Mouse (Mus musculus) myocyte (in vitro differentiated cells): ENCODE results near the gene Klf4. TPM values are rescaled to one million over a fixed set of nuclear protein-coding genes. Genes with fewer than 3 reads are reported as not detected.

Experiments used
- H3K27me3 ChIP-seq: one replicate; pipeline ENCODE4 v1.6.1; 2011; ENCODE audit not compliant: control insufficient read depth, insufficient read depth, insufficient read length
- H3K36me3 ChIP-seq: one replicate; pipeline ENCODE4 v1.6.1; 2011; ENCODE audit not compliant: control insufficient read depth, insufficient read depth
- H3K4me2 ChIP-seq: one replicate; pipeline ENCODE4 v1.6.1; 2011; ENCODE audit warnings: low read depth, control low read depth
- H3K4me3 ChIP-seq: one replicate; pipeline ENCODE4 v1.5.1; 2011; ENCODE audit warnings: mild to moderate bottlenecking, control low read depth, moderate library complexity
- H3K79me2 ChIP-seq: one replicate; pipeline ENCODE4 v1.6.1; 2011; ENCODE audit not compliant: control insufficient read depth, insufficient read depth
- H3ac ChIP-seq: one replicate; pipeline ENCODE4 v1.6.1; 2011; ENCODE audit not compliant: control insufficient read depth, insufficient read length
- CEBPB ChIP-seq: IDR thresholded peaks from 2 replicates; pipeline ENCODE4 v1.6.1; 2011; ENCODE audit warnings: mild to moderate bottlenecking, moderate library complexity; ENCODE audit not compliant: poor library complexity, insufficient read depth, severe bottlenecking
- E2F4 ChIP-seq: IDR thresholded peaks from one replicate; pipeline ENCODE4 v1.6.1; 2011; ENCODE audit warnings: mild to moderate bottlenecking, control low read depth, moderate library complexity; ENCODE audit not compliant: insufficient read depth
- MAX ChIP-seq: IDR thresholded peaks from one replicate; pipeline ENCODE4 v1.6.1; 2011; ENCODE audit warnings: low read depth, mild to moderate bottlenecking, control low read depth
- MYOD1 ChIP-seq, 3 experiments: IDR thresholded peaks; one replicate each; pipeline ENCODE4 v1.6.1; 2011; ENCODE audit warnings: control low read depth in 2 of 3, low read depth in 2 of 3, mild to moderate bottlenecking in 2 of 3, moderate library complexity in 1 of 3; ENCODE audit not compliant: insufficient read length in 2 of 3, control insufficient read depth in 1 of 3
- MYOG ChIP-seq, 3 experiments: IDR thresholded peaks; one replicate each; pipeline ENCODE4 v1.6.1; 2011; ENCODE audit warnings: control low read depth in 2 of 3, low read depth in 2 of 3, mild to moderate bottlenecking in 2 of 3; ENCODE audit not compliant: insufficient read length in 2 of 3, control insufficient read depth in 1 of 3, insufficient read depth in 1 of 3
- POLR2A ChIP-seq: IDR thresholded peaks from one replicate; pipeline ENCODE4 v1.6.1; 2011; ENCODE audit warnings: low read depth, mild to moderate bottlenecking, control low read depth, moderate library complexity; ENCODE audit not compliant: insufficient read length
- POLR2AphosphoS2 ChIP-seq: IDR thresholded peaks from one replicate; pipeline ENCODE4 v1.6.1; 2011; ENCODE audit warnings: low read depth, control low read depth; ENCODE audit not compliant: insufficient read length
- REST ChIP-seq: IDR thresholded peaks from one replicate; pipeline ENCODE4 v1.6.1; 2011; ENCODE audit warnings: mild to moderate bottlenecking, control low read depth, moderate library complexity; ENCODE audit not compliant: insufficient read depth, insufficient read length
- SRF ChIP-seq: IDR thresholded peaks from one replicate; pipeline ENCODE4 v1.6.1; 2011; ENCODE audit warnings: low read depth; ENCODE audit not compliant: control insufficient read depth, insufficient read length
- TCF12 ChIP-seq: IDR thresholded peaks from one replicate; pipeline ENCODE4 v1.6.1; 2011; ENCODE audit warnings: mild to moderate bottlenecking, control low read depth; ENCODE audit not compliant: poor library complexity, insufficient read depth, severe bottlenecking
- TCF3 ChIP-seq: IDR thresholded peaks from one replicate; pipeline ENCODE4 v1.6.1; 2011; ENCODE audit warnings: low read depth, control low read depth; ENCODE audit not compliant: insufficient read length
- USF1 ChIP-seq: IDR thresholded peaks from one replicate; pipeline ENCODE4 v1.6.1; 2011; ENCODE audit warnings: low read depth, mild to moderate bottlenecking, control low read depth, moderate library complexity
- polyA plus RNA-seq: library from polyadenylated mRNA; unstranded; fragments of >200 nt; fragmentation: generic; extraction: Trizol; gene quantifications from one replicate; pipeline ENCODE4 v1.2.1, GENCODE M21; 2012; ENCODE audit warnings: missing spikeins

The Klf4 gene
- polyA plus RNA-seq, 1 experiment: 84.3 TPM

DNA sequence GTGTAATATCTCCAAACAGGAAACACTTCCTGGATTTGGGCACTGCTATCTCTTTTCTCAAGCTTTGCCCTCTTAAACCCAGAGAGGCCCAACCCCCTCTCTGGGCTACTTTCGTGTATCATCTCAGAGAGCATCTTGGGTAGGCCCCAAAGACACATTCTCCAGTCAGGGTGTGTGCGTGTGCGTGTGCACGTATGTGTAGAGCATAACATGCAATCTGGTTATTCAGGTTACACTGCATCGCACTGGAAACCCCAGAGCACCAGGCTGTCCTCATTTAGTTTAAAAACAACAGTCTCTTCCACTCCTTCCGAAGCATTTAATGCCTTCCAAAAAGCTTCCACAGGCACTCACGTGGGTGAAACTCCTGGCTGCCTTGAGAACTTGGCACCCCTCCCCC, 35.9 kb downstream of the Klf4 start:
- Histone ChIP-seq H3ac (no peak overlapping the region), H3K27me3 (no peaks in the 10 kb centered on the region), H3K36me3 (no peaks in the 10 kb centered on the region), H3K4me2 (no peak overlapping the region), H3K79me2 (no peaks in the 10 kb centered on the region), H3K4me3 (no peak overlapping the region)
- no peak for TF ChIP-seq TCF12
- no peak for TF ChIP-seq USF1
- TF ChIP-seq POLR2A: no peak
- TF ChIP-seq SRF: no peak
- no peak for TF ChIP-seq E2F4
- no peak for TF ChIP-seq MYOG (IDR thresholded peaks at IDR 0.05; ENCODE audit: control insufficient read depth in 1 of 3, insufficient read depth in 1 of 3, insufficient read length in 2 of 3, low read depth in 2 of 3)
- no peak for TF ChIP-seq POLR2AphosphoS2
- TF ChIP-seq MAX: no peak
- TF ChIP-seq TCF3: no peak
- no peak for TF ChIP-seq REST
- TF ChIP-seq CEBPB: no peak
- no peak for TF ChIP-seq MYOD1 (IDR thresholded peaks at IDR 0.05; ENCODE audit: control insufficient read depth in 1 of 3, insufficient read length in 2 of 3, low read depth in 2 of 3)

DNA sequence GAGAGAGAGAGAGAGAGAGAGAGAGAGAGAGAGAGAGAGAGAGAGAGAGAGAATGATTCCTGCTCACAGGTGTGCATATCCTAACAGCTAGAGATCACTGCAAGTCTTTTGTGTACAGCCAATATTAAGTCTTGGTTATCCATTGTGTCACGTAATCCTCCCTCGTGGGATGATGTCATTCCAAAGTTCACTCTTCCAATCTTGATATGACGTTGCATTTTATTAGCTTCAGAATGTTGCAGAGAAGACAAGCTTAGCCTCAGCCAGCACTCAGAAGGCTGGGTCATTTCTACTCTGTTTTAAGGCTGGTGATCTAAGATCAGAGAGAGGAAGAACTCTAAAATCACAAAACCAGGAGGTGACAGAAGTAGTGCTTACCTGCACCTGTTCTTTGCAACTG, 39.0 kb downstream of the Klf4 start:
- Histone ChIP-seq H3K4me3 (no peak overlapping the region), H3K27me3 (no peaks in the 10 kb centered on the region), H3ac (no peak overlapping the region), H3K4me2 (no peak overlapping the region), H3K36me3 (no peaks in the 10 kb centered on the region), H3K79me2 (no peaks in the 10 kb centered on the region)
- TF ChIP-seq SRF (no peak), TCF12 (no peak), CEBPB (no peak), E2F4 (no peak), MAX (no peak), POLR2A (no peak), USF1 (no peak), MYOD1 (IDR thresholded peaks at IDR 0.05; ENCODE audit: control insufficient read depth in 1 of 3, insufficient read length in 2 of 3, low read depth in 2 of 3) (no peak), MYOG (IDR thresholded peaks at IDR 0.05; ENCODE audit: control insufficient read depth in 1 of 3, insufficient read depth in 1 of 3, insufficient read length in 2 of 3, low read depth in 2 of 3) (no peak), TCF3 (no peak), POLR2AphosphoS2 (no peak), REST (no peak)

DNA sequence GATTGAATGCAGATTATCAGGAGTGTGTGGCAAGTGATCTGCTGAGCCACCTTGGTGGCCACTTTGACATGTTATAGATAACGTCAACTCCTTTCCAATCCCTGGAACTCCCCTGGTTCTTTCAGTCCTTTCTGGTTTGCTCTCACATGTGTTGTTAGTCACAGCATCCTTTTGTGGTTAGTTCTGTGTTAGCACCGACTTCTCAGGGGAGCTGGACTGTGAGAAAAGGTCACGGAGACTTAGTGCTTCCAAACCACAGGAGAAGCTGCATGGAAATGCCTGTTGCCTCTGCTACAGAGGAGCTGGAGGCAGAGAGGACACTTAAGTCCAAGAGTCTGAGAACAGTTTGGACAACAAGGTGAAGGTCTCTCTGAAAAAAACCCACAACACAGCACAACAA, 42.9 kb downstream of the Klf4 start:
- no peak overlapping the region for H3K4me3 ChIP-seq

DNA sequence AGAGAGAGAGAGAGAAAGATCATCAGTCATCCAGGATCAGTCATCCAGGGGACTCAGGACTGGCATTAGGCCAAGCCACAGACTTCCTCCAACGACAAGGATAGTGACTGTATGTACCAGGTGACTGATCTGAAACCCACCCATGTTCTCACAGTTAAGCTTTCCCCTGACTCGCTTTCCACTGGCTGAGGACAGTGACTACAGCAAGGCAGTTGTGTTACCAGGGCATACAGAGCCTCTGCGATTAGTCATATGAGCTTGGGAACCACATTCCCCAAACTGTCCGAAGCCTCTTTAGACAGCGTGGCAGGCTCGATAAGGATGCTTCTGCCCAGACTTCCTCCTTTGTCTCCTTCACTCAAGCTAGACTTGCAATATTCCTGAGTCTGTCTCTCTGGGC, 43.7 kb downstream of the Klf4 start:
- no peaks in the 10 kb centered on the region for H3K36me3 ChIP-seq
- TF ChIP-seq TCF12 (no peak), E2F4 (no peak), SRF (no peak), USF1 (no peak), TCF3 (no peak), REST (no peak), CEBPB (no peak), MYOD1 (IDR thresholded peaks at IDR 0.05; ENCODE audit: control insufficient read depth in 1 of 3, insufficient read length in 2 of 3, low read depth in 2 of 3) (no peak), MAX (no peak), POLR2A (no peak), MYOG (IDR thresholded peaks at IDR 0.05; ENCODE audit: control insufficient read depth in 1 of 3, insufficient read depth in 1 of 3, insufficient read length in 2 of 3, low read depth in 2 of 3) (no peak)

More for the DNA sequence above, 42.9 kb downstream of the Klf4 start:
- Histone ChIP-seq H3K36me3 (no peaks in the 10 kb centered on the region), H3K4me2 (peak overlapping the region; percentile 63), H3ac (no peak overlapping the region), H3K79me2 (no peaks in the 10 kb centered on the region), H3K27me3 (no peaks in the 10 kb centered on the region)
- TF ChIP-seq SRF (no peak), POLR2AphosphoS2 (no peak), E2F4 (no peak), MYOG (IDR thresholded peaks at IDR 0.05; ENCODE audit: control insufficient read depth in 1 of 3, insufficient read depth in 1 of 3, insufficient read length in 2 of 3, low read depth in 2 of 3) (no peak), POLR2A (no peak), MYOD1 (IDR thresholded peaks at IDR 0.05; ENCODE audit: control insufficient read depth in 1 of 3, insufficient read length in 2 of 3, low read depth in 2 of 3) (no peak), REST (no peak), TCF3 (no peak), TCF12 (no peak), USF1 (no peak), CEBPB (no peak), MAX (no peak)

More for the DNA sequence above, 43.7 kb downstream of the Klf4 start:
- H3K79me2 ChIP-seq: no peaks in the 10 kb centered on the region
- H3ac ChIP-seq: no peak overlapping the region
- no peaks in the 10 kb centered on the region for H3K27me3 ChIP-seq
- H3K4me3 ChIP-seq: no peak overlapping the region
- H3K4me2 ChIP-seq: peak overlapping the region; percentile 63
